9 mouse cellular contexts compared by ENCODE assay signal in the genomic region with DNA sequence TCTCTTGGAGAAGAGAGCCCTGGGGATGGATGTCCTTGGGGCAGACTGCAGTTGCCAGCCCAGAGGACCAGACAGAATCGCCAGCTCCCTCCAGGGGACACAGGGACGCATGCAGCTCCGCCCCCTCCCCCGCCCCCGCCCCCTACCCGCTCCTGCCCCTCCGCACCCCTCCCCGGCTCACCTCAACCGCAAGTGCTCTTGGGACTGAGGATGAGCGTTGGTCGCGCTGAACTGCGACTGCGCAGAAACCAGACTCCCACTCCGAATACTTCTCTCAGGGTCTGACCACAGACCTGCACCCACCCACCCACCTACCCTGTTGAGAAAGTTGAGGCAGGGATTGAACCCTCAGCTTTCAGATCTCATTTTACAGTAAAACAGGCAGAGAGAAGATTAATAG. TPM values are rescaled to one million over a fixed set of nuclear protein-coding genes. Genes with fewer than 3 reads are reported as not detected.
DNase-seq lines count a peak whose midpoint lies in the region; ATAC-seq and TF ChIP-seq lines count a peak whose summit lies in the region.
"Had no signal": no experiment of that assay in that cellular context is flagged by ENCODE, and none has a peak within 500 bp of the region (broad histone marks: within the 10 kb centered on the region; RNA-seq: fewer than 3 reads in every experiment).

A gene (plus strand): TSS at position 229 of the 400 bp plus-strand sequence.

- H3K4me1 ChIP-seq in kidney, adult 2 months (ENCODE audit: control insufficient read depth, insufficient read depth, low read length), result peaks cover 13% of the 10 kb centered on the region; the same call in 1 of the 2 replicates
- no peaks in the 10 kb centered on the region; the same call in 1 of the 2 replicates for H3K4me1 ChIP-seq in hindbrain, embryonic 14.5 days (replicated peaks; ENCODE audit: control insufficient read depth, insufficient read depth, low read length)

- 27% methylated on average over 15 of the region's 15 CpGs for WGBS in kidney, adult 2 months
- 10% methylated on average over 12 of the region's 15 CpGs for WGBS in hindbrain, embryonic 14.5 days

- no peak within 1 kb of the TSS for H3K9ac ChIP-seq in hindbrain, embryonic 14.5 days

- ATAC-seq in hindbrain, embryonic 14.5 days (ENCODE audit: low FRiP score), result no peak
- ATAC-seq in granulocyte monocyte progenitor cell, adult 5-6 weeks (replicated peaks; ENCODE audit: poor library complexity, severe bottlenecking), result no peak

- no peaks in the 10 kb centered on the region for H3K9me3 ChIP-seq in hindbrain, embryonic 14.5 days (ENCODE audit: control insufficient read depth, low read length)
- H3K9me3 ChIP-seq: G1E had no signal

- H3K27ac ChIP-seq in kidney, adult 2 months (ENCODE audit: insufficient read depth, low read depth, low read length), result peak within 1 kb of the TSS; percentile 70
- H3K27ac ChIP-seq in hindbrain, embryonic 14.5 days, result no peak within 1 kb of the TSS

- H3K36me3 ChIP-seq in kidney, adult 2 months (ENCODE audit: control insufficient read depth, insufficient read depth, low read length), result no peaks in the 10 kb centered on the region
- no peaks in the 10 kb centered on the region for H3K36me3 ChIP-seq in hindbrain, embryonic 14.5 days (replicated peaks; ENCODE audit: control insufficient read depth, insufficient read depth)
- H3K36me3 ChIP-seq in myocyte (ENCODE audit: control insufficient read depth, insufficient read depth), result no peaks in the 10 kb centered on the region
- H3K36me3 ChIP-seq: G1E had no signal

- no peaks in the 10 kb centered on the region for H3K79me2 ChIP-seq in myocyte (ENCODE audit: control insufficient read depth, insufficient read depth)

- TF ChIP-seq POLR2A in kidney, adult 2 months (IDR thresholded peaks at IDR 0.05; ENCODE audit: low read depth, low read length), result no peak
- TF ChIP-seq POLR2A in brain, embryonic 14.5 days (IDR thresholded peaks at IDR 0.05; ENCODE audit: borderline replicate concordance, extremely low read depth, insufficient read depth, insufficient read length, poor library complexity, severe bottlenecking), result no peak
- TF ChIP-seq POLR2A in myocyte (IDR thresholded peaks at IDR 0.05; ENCODE audit: insufficient read length, low read depth), result no peak

- H3K27me3 ChIP-seq in kidney, adult 2 months (replicated peaks; ENCODE audit: control insufficient read depth, insufficient read depth, low read length), result no peaks in the 10 kb centered on the region
- H3K27me3 ChIP-seq in hindbrain, embryonic 14.5 days (ENCODE audit: control insufficient read depth, insufficient read depth, low read length), result no peaks in the 10 kb centered on the region
- no peaks in the 10 kb centered on the region for H3K27me3 ChIP-seq in myocyte (ENCODE audit: control insufficient read depth, insufficient read depth, insufficient read length)

- no peak within 1 kb of the TSS for H3K4me3 ChIP-seq in kidney, adult 2 months (ENCODE audit: insufficient read depth, low read depth, low read length)
- H3K4me3 ChIP-seq in hindbrain, embryonic 14.5 days (replicated peaks; ENCODE audit: low read length), result no peak within 1 kb of the TSS
- H3K4me3 ChIP-seq in myocyte, result no peak within 1 kb of the TSS

- no peak for DNase-seq in kidney, adult 2 months
- DNase-seq in kidney, postnatal 25 days, result no peak
- DNase-seq in brain, embryonic 14.5 days (ENCODE audit: low read depth), result peak; percentile 70
- DNase-seq in hindbrain, embryonic 14.5 days (ENCODE audit: low spot score), result no peak
- DNase-seq in urinary bladder, postnatal 4 days (ENCODE audit: low spot score in 2 of 2), result no peak
- DNase-seq in gastrocnemius, adult 18-20 months (ENCODE audit: low spot score), result no peak

- H3K4me2 ChIP-seq in hindbrain, embryonic 14.5 days (replicated peaks), result peak within 1 kb of the TSS; percentile 39
- H3K4me2 ChIP-seq in myocyte (ENCODE audit: low read depth), result peak within 1 kb of the TSS; percentile 10

- no peak for TF ChIP-seq CTCF in kidney, adult 2 months (conservative IDR thresholded peaks at IDR 0.05; ENCODE audit: insufficient read depth, insufficient read length, low read depth, low read length)
- no peak for TF ChIP-seq CTCF in brain, embryonic 14.5 days (IDR thresholded peaks at IDR 0.05; ENCODE audit: borderline replicate concordance, extremely low read depth, insufficient read depth, insufficient read length)

- H3ac ChIP-seq in myocyte (ENCODE audit: control insufficient read depth, insufficient read length), result no peak within 1 kb of the TSS

TF ChIP-seq in myocyte, 11 proteins besides CTCF, POLR2A, EP300 and RAD21:
- no peak for TF ChIP-seq TCF3 (IDR thresholded peaks at IDR 0.05; ENCODE audit: insufficient read length, low read depth)
- no peak for TF ChIP-seq CEBPB (IDR thresholded peaks at IDR 0.05; ENCODE audit: insufficient read depth, poor library complexity, severe bottlenecking)
- TF ChIP-seq POLR2AphosphoS2 (IDR thresholded peaks at IDR 0.05; ENCODE audit: insufficient read length, low read depth), result no peak
- TF ChIP-seq E2F4 (IDR thresholded peaks at IDR 0.05; ENCODE audit: insufficient read depth), result no peak
- no peak for TF ChIP-seq MAX (IDR thresholded peaks at IDR 0.05; ENCODE audit: low read depth)

RNA-seq across cellular contexts. Expression of the gene that starts here (rescaled TPM):
- polyA plus RNA-seq in kidney, adult 2 months (2012; rRNA removed), result 181 and 266 TPM in 2 replicates
- polyA plus RNA-seq in brain, embryonic 14.5 days (2012; rRNA removed), result 2.7 and 3.0 TPM in 2 replicates
- 2.4 and 2.8 TPM in 2 replicates for polyA plus RNA-seq in hindbrain, embryonic 14.5 days (2014; fragmentation: Nextera tagmentation; extraction: Ambion mirVana)
- 0.24 TPM for polyA plus RNA-seq in myocyte (2012; fragmentation: generic; extraction: Trizol)
- total RNA-seq in granulocyte monocyte progenitor cell, adult 5-6 weeks (2014; fragmentation: Nextera tagmentation), result not detected in 2 replicates
- total RNA-seq in granulocyte monocyte progenitor cell, adult 5-6 weeks (2017), result not detected in 2 replicates
- total RNA-seq in gastrocnemius, adult 18-20 months (2021), result not detected
- polyA plus RNA-seq: G1E had no signal

Comparison
In these comparisons a context has a peak if more than half of its experiments do, and no peak if none do; other contexts are left out.
1. RNA of the gene that starts here (polyA plus RNA-seq): 181 to 266 TPM in kidney, adult 2 months; 2.7 to 3.0 TPM in brain, embryonic 14.5 days, 2.4 to 2.8 TPM in hindbrain, embryonic 14.5 days and 0.24 TPM in myocyte (single experiment); every median in the first group is over 10 times any median in the second.